Mouse (Mus musculus) c-Kit-positive CD71-positive TER-119-negative erythroid progenitor cells, embryonic 14.5 days (primary cell): ENCODE results near the gene Rab5b.
"Not testable (repeated sequence)": the region's sequence is repeated elsewhere in the genome, so short reads cannot be mapped to it uniquely, and the experiment has no call there.

ENCODE experiments used
- DNase-seq: peaks from one replicate; pipeline ENCODE4 v3.0.0-alpha.2; 2013; ENCODE audit warnings: low read depth

The Rab5b gene

DNA sequence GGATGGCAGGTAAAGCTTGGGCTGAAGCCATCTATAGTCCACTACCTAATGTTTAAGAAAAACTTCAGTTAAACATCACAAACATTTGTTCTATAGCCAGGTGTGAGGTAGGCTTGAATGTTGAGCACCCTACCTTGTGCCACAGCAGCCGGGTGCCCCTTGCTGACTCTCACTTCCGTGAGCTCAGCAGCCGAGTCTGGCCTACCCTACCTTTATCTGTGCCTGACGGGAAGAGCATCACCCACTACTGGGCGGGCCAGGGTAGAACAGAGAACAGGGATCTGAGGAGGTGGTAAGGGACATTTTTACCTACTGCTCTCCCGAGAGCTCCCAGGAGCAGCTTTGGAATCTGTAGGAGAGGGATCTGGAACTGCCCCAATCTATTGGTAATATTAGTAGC, 53.3 kb downstream of the Rab5b start:
- DNase-seq: no peak

DNA sequence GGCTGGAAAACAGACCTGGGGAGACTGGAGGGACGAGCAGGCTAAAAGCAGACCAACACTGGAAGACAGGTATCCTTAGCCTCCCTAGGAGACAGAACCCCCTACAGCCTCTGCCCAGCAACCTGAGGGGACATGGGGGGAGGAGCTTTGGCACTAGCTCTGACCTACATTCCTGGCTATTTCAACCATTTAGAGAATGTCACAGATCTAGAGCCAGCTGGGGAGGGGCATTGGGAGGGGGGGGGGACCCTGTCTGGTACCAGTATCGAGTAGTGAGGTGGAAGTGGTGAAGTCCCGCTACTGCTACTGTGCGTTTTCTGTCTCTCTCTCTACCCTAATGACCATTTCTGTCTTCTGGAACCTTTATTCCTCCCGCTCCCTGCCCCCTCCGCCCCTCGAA, 54.2 kb downstream of the Rab5b start:
- no peak for DNase-seq

DNA sequence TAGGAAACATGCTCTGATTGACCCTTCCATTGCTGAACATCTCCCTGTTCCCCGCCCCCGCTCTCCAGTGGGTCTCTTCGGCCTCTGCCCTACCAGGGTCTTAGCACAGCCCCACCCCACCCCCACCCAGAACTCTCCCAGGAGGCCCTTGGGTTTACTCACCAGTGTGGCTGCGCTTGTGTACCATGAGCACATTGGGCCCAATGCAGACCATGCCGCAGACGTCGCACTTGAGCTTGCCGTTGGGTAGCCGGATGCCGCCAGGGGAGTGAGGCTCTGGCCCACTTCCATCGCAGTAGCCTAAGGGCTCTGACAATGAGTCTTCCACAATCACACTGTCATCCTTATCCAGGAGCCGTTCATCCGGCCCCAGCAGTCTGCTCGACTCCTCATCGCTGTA, 55.2 kb downstream of the Rab5b start:
- no peak for DNase-seq

DNA sequence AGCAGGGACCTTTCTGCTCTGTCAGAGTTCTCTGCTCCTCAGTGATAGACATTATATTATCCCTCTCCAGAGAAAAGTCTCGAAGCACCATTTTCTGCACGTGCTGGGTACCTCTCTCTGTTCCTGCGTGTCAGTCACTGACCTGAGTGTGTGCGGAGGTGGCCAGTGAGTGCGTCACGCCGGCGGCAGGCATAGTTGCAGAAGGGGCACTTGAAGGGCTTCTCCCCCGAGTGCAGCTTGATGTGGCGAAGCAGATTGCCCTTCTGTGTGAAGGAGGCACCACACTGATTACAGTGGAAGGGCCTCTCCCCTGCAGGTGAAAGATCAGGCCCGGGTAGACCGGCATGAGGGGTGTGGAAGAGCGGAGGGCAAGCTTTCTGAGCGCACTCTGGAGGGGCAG, 56.1 kb downstream of the Rab5b start:
- no peak for DNase-seq

DNA sequence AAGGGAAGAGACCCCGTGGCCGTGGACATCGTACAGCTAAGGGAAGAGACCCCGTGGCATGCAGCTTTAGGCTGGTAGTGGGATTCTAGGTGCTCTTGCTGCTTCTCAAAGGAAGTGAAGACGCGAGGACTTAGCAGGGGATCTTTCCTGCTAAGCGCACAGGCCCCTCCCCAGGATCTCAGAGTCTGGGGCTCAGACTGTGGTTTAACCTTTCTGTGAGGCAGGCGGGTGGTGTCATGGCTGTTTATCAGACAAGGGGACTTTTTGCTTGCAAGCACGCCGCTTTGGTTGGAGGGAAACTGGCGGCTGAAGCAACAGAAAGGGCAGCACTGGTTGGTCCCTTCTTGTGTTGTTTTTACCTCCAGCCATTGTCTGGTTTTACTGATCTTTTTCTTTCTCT, 59.1 kb downstream of the Rab5b start:
- no peak for DNase-seq

DNA sequence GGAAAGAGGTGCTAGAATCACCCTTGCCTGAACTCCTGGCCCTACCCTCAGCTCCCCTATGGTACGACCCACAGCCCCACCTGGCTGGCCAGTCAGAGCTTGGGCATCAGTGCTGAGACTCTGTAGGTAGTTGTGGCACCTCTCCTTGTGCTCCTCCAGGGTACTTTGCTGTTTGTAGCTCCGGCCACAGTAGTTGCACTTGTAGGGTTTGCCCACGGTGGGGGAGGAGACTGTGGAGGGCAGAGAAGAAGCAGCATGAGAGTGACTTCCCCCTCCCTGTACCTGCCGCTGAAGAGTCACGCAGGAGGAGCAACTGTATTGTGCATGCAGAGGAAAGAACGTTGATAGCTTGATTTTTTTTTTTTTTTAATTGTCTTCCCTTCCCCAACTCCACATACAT, 59.5 kb downstream of the Rab5b start:
- DNase-seq: no peak

DNA sequence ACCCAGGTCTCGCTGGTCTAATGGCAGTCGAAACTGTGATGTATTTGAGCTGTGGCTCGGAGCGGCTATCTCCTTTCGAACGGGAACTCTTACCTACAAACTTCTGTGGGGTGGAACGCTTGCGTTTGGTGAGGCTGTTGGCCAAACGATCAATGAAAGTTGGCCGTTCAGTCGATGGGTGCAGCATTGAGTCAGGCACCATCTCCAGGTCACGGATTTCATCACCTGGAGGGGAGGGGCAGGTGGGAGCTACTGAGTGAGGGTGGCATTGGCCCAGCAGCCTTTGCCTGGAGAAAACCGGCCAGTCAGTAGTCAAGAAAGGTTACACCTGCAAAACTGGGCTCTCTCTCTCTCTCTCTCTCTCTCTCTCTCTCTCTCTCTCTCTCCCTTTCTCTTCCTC, 60.4 kb downstream of the Rab5b start:
- DNase-seq: no peak

DNA sequence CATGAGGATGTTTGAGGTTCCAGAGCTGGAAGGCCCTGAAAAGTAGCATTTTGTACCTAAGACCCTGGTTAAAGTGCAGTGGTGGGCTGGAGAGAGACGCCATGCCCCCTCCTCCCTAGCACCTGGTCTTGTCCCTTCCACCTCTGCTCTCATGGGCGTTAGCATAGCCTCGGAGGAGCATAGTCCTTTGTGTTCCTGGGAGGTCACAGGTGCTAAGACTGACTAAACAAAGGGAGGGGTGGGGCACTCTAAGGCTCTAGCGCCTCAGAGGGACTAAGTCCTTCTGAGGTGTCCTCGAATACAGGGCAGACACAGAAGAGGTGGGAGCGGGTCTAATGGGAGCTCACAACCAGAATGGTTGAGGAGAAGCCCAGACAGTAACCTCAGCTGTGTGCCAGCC, 64.5 kb downstream of the Rab5b start:
- DNase-seq: no peak

DNA sequence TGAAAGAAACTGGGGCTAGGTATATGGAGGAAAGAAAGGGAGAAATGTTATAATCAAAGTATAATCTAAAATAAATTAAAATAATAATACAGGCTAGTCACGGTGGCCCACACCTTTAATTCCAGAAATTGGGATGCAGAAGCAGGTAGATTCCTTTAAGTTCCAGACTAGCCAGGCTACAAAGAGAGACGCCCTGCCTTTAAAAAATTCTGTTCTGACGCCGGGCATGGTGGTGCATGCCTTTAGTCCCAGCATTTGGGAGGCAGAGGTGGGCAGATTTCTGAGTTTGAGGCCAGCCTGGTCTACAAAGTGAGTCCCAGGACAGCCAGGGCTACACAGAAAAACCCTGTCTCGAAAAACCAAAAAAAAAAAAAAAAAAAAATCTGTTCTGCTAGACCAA, 65.8 kb downstream of the Rab5b start:
- not testable (repeated sequence) for DNase-seq

DNA sequence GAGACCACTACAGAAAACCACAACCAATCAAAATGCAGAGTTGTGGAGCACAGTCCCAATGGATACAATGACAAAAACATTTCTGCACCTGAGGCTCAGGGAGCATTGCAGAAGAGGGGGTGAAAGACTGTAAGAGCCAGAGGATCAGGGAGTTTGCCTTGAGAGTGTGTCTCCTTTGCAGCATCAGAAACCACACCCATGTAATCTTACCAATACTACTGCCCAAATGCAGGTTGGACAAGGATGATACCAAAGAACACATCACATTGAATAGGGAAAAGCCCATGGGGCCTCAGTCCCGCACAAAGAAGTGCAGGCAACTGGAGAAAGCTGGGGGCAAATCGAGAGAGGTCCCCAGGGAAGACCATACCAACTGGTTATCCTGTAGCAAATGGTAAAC, 66.3 kb downstream of the Rab5b start:
- DNase-seq: peak; percentile 38

DNA sequence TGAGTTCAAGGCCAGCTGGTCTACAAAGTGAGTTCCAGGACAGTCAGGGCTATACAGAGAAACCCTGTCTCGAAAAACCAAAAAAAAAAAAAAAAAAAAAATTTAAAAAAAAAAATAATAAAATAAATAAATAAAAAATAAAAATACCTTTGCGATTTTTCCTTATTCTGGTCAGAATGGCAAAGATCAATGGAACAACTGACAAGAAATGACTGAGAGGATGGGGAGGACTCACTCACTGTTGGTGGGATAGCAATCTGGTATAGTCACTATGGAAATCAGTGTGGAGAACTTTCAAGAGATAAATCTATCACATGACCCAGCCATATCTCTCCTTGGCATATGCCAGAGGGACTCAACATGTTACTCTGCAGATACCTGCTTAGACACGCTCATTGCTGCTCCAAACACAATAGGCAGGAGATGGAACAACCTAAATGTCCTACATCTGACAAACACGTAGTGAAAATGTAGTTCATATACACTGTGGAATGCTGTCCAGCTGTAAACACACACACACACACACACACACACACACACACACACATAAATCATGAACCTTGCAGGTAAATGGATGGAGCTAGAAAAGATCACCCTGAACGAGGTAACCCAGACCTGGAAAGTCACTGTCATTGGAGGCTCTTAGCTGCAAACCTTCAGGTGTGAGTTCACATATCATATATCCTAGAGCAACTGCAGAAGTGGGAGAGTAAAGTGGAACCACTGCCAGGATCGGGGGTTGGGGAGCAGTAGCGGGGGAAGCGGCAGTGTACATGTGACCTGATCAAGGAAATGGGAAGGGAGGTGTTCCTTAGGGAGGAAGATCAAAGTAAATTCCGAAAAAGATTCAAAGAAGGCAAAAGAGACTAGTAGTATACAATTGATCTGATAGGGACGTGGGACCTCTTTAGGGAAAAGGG, 68.4 kb downstream of the Rab5b start:
- DNase-seq: peak; percentile 55
